Comparison of ENCODE assay signal across 8 mouse cellular contexts in genomic region chr9:45022800-45023199, GRCm38 (mm10). TPM values are rescaled to one million over a fixed set of nuclear protein-coding genes. Genes with fewer than 3 reads are reported as not detected.
A peak's percentile ranks its signal among the peaks of the same experiment; 100 is the strongest.
DNase-seq lines count a peak whose midpoint lies in the region; ATAC-seq and TF ChIP-seq lines count a peak whose summit lies in the region.

No protein-coding gene starts in this region.

- DNase-seq in forebrain, embryonic 10.5 days (ENCODE audit: extremely low spot score, low spot score), result peak; percentile 46
- DNase-seq in spleen, adult 2 months (ENCODE audit: low read depth in 1 of 2, low spot score in 2 of 2), result peak; percentile 57 to 63
- no peak for DNase-seq in spleen, adult 12 weeks (ENCODE audit: low spot score)
- DNase-seq in cerebellum, postnatal 10 days, result peak; percentile 77 to 84
- peak; percentile 63 for DNase-seq in liver, postnatal 0 days
- peak; percentile 31 for DNase-seq in right cerebral cortex, postnatal 4 days

- H3K9me3 ChIP-seq in forebrain, embryonic 10.5 days, result no peaks in the 10 kb centered on the region
- no peaks in the 10 kb centered on the region for H3K9me3 ChIP-seq in forebrain, embryonic 15.5 days
- no peaks in the 10 kb centered on the region for H3K9me3 ChIP-seq in liver, postnatal 0 days (ENCODE audit: low read length)

- H3K36me3 ChIP-seq in forebrain, embryonic 10.5 days (replicated peaks), result no peaks in the 10 kb centered on the region
- H3K36me3 ChIP-seq in forebrain, embryonic 15.5 days, result no peaks in the 10 kb centered on the region
- H3K36me3 ChIP-seq in spleen, adult 2 months (ENCODE audit: control insufficient read depth, insufficient read depth, low read length), result no peaks in the 10 kb centered on the region
- no peaks in the 10 kb centered on the region for H3K36me3 ChIP-seq in liver, postnatal 0 days (replicated peaks; ENCODE audit: insufficient read depth, low read length)

- H3K4me1 ChIP-seq in forebrain, embryonic 10.5 days, result no peaks in the 10 kb centered on the region
- H3K4me1 ChIP-seq in forebrain, embryonic 15.5 days, result no peaks in the 10 kb centered on the region
- H3K4me1 ChIP-seq in spleen, adult 2 months (ENCODE audit: control insufficient read depth, insufficient read depth, insufficient read length), result no peaks in the 10 kb centered on the region
- no peaks in the 10 kb centered on the region for H3K4me1 ChIP-seq in liver, postnatal 0 days (ENCODE audit: insufficient read depth)

- TF ChIP-seq EP300 in liver, postnatal 0 days (IDR thresholded peaks at IDR 0.05; ENCODE audit: low read depth), result no peak

- ATAC-seq in forebrain, embryonic 15.5 days (replicated peaks), result no peak
- ATAC-seq in inflammation-experienced regulatory T-cells, adult 6 months, result peak; percentile 50
- no peak for ATAC-seq in liver, postnatal 0 days

- no peak overlapping the region for H3K27ac ChIP-seq in forebrain, embryonic 10.5 days
- no peak overlapping the region for H3K27ac ChIP-seq in forebrain, embryonic 15.5 days (replicated peaks)
- H3K27ac ChIP-seq in spleen, adult 2 months (ENCODE audit: insufficient read depth, low read length), result no peak overlapping the region
- H3K27ac ChIP-seq in liver, postnatal 0 days (ENCODE audit: low read depth), result no peak overlapping the region

- TF ChIP-seq CTCF in spleen, adult 2 months (IDR thresholded peaks at IDR 0.05; ENCODE audit: extremely low read depth, insufficient read depth, insufficient read length, insufficient replicate concordance), result peak; percentile 74; the same call in 1 of the 2 replicates
- peak; percentile 92 for TF ChIP-seq CTCF in liver, postnatal 0 days (IDR thresholded peaks at IDR 0.05; ENCODE audit: low read depth)

- no peak for TF ChIP-seq POLR2A in spleen, adult 2 months (IDR thresholded peaks at IDR 0.05; ENCODE audit: low read depth, low read length)

- 0 out of 2 replicates have a peak, but pooled peaks cover 5% of the 10 kb centered on the region for H3K27me3 ChIP-seq in forebrain, embryonic 10.5 days (ENCODE audit: poor library complexity, severe bottlenecking)
- no peaks in the 10 kb centered on the region for H3K27me3 ChIP-seq in forebrain, embryonic 15.5 days
- H3K27me3 ChIP-seq in spleen, adult 2 months (ENCODE audit: control insufficient read depth, insufficient read depth, low read length), result no peaks in the 10 kb centered on the region
- H3K27me3 ChIP-seq in liver, postnatal 0 days (ENCODE audit: insufficient read depth, low read length), result no peaks in the 10 kb centered on the region

- H3K9ac ChIP-seq in forebrain, embryonic 15.5 days (replicated peaks), result no peak overlapping the region
- no peak overlapping the region for H3K9ac ChIP-seq in liver, postnatal 0 days (replicated peaks)

- no peak overlapping the region for H3K4me3 ChIP-seq in forebrain, embryonic 10.5 days
- H3K4me3 ChIP-seq in forebrain, embryonic 15.5 days, result no peak overlapping the region
- no peak overlapping the region for H3K4me3 ChIP-seq in spleen, adult 2 months (ENCODE audit: extremely low read depth, insufficient read depth, insufficient read length)
- no peak overlapping the region for H3K4me3 ChIP-seq in liver, postnatal 0 days (ENCODE audit: low read depth, low read length)

- H3K4me2 ChIP-seq in forebrain, embryonic 15.5 days (replicated peaks), result no peak overlapping the region
- no peak overlapping the region for H3K4me2 ChIP-seq in liver, postnatal 0 days (ENCODE audit: low read depth, low read length)

- 7% methylated on average over 3 of the region's 3 CpGs for WGBS in forebrain, embryonic 10.5 days
- WGBS in forebrain, embryonic 15.5 days, result 17% methylated on average over 3 of the region's 3 CpGs
- 11% methylated on average over 3 of the region's 3 CpGs for WGBS in spleen, adult 2 months
- 14% methylated on average over 3 of the region's 3 CpGs for WGBS in liver, postnatal 0 days (ENCODE audit: insufficient replicate concordance)

RNA-seq across cellular contexts. Expression of gene Cd3e, which starts 13.4 kb away (rescaled TPM):
- polyA plus RNA-seq in forebrain, embryonic 10.5 days (2016; fragmentation: Nextera tagmentation; extraction: Ambion mirVana), result not detected in 2 replicates
- not detected in 2 replicates for polyA plus RNA-seq in forebrain, embryonic 15.5 days (2015; fragmentation: Nextera tagmentation; extraction: Ambion mirVana)
- 42.8 and 44.8 TPM in 2 replicates for polyA plus RNA-seq in spleen, adult 2 months (2012; rRNA removed)
- polyA plus RNA-seq in inflammation-experienced regulatory T-cells, adult 6 months (2017; shearing (Covaris generic)), result 1,000 to 10,000 TPM in 2 of 3 experiments, 100 to 1,000 TPM in 1; 995 to 1,814 (median 1,394) TPM
- not detected in 2 replicates for polyA plus RNA-seq in liver, postnatal 0 days (2015; fragmentation: Nextera tagmentation; extraction: Ambion mirVana)

RNA-seq across cellular contexts. Expression of gene Mpzl2, which starts 16.8 kb away (rescaled TPM):
- 3.2 and 3.5 TPM in 2 replicates for polyA plus RNA-seq in forebrain, embryonic 10.5 days (2016; fragmentation: Nextera tagmentation; extraction: Ambion mirVana)
- polyA plus RNA-seq in forebrain, embryonic 15.5 days (2015; fragmentation: Nextera tagmentation; extraction: Ambion mirVana), result 0.34 and 0.63 TPM in 2 replicates
- polyA plus RNA-seq in spleen, adult 2 months (2012; rRNA removed), result 0.49 TPM in 2 replicates
- polyA plus RNA-seq in inflammation-experienced regulatory T-cells, adult 6 months (2017; shearing (Covaris generic)), result not detected
- 13.7 and 15.7 TPM in 2 replicates for polyA plus RNA-seq in liver, postnatal 0 days (2015; fragmentation: Nextera tagmentation; extraction: Ambion mirVana)

RNA-seq across cellular contexts. Expression of gene Mpzl3, which starts 32.2 kb away (rescaled TPM):
- polyA plus RNA-seq in forebrain, embryonic 10.5 days (2016; fragmentation: Nextera tagmentation; extraction: Ambion mirVana), result 2.3 and 2.7 TPM in 2 replicates
- 1.1 and 1.5 TPM in 2 replicates for polyA plus RNA-seq in forebrain, embryonic 15.5 days (2015; fragmentation: Nextera tagmentation; extraction: Ambion mirVana)
- polyA plus RNA-seq in spleen, adult 2 months (2012; rRNA removed), result 1.7 and 2.2 TPM in 2 replicates
- polyA plus RNA-seq in inflammation-experienced regulatory T-cells, adult 6 months (2017; shearing (Covaris generic)), result 10 to 100 TPM in 2 of 3 experiments, 1 to 10 TPM in 1; 9.1 to 12.0 (median 10.2) TPM
- 0.99 and 1.4 TPM in 2 replicates for polyA plus RNA-seq in liver, postnatal 0 days (2015; fragmentation: Nextera tagmentation; extraction: Ambion mirVana)

RNA-seq across cellular contexts. Expression of gene Cd3d, which starts 41.2 kb away (rescaled TPM):
- not detected in 2 replicates for polyA plus RNA-seq in forebrain, embryonic 10.5 days (2016; fragmentation: Nextera tagmentation; extraction: Ambion mirVana)
- polyA plus RNA-seq in forebrain, embryonic 15.5 days (2015; fragmentation: Nextera tagmentation; extraction: Ambion mirVana), result not detected in 2 replicates
- 19.6 and 24.0 TPM in 2 replicates for polyA plus RNA-seq in spleen, adult 2 months (2012; rRNA removed)
- polyA plus RNA-seq in inflammation-experienced regulatory T-cells, adult 6 months (2017; shearing (Covaris generic)), result 1,000 to 10,000 TPM in 1 of 3 experiments, 100 to 1,000 TPM in 2; 684 to 1,006 (median 966) TPM
- 0.17 and 0.46 TPM in 2 replicates for polyA plus RNA-seq in liver, postnatal 0 days (2015; fragmentation: Nextera tagmentation; extraction: Ambion mirVana)

RNA-seq across cellular contexts. Expression of gene Cd3g, which starts 42.6 kb away (rescaled TPM):
- polyA plus RNA-seq in forebrain, embryonic 10.5 days (2016; fragmentation: Nextera tagmentation; extraction: Ambion mirVana), result not detected in 2 replicates
- not detected in 2 replicates for polyA plus RNA-seq in forebrain, embryonic 15.5 days (2015; fragmentation: Nextera tagmentation; extraction: Ambion mirVana)
- 12.8 and 14.5 TPM in 2 replicates for polyA plus RNA-seq in spleen, adult 2 months (2012; rRNA removed)
- polyA plus RNA-seq in inflammation-experienced regulatory T-cells, adult 6 months (2017; shearing (Covaris generic)), result 1,000 to 10,000 TPM; 1,536 to 1,970 (median 1,828) TPM
- 1.8 and 2.2 TPM in 2 replicates for polyA plus RNA-seq in liver, postnatal 0 days (2015; fragmentation: Nextera tagmentation; extraction: Ambion mirVana)

Comparison
In these comparisons a context has a peak if more than half of its experiments do, and no peak if none do; other contexts are left out.
1. RNA of gene Cd3e, which starts 13.4 kb away (polyA plus RNA-seq): 995 to 1,814 TPM in inflammation-experienced regulatory T-cells, adult 6 months and 42.8 to 44.8 TPM in spleen, adult 2 months; not detected in liver, postnatal 0 days, not detected in forebrain, embryonic 10.5 days and not detected in forebrain, embryonic 15.5 days; every median in the first group is over 10 times any median in the second.